Mouse (Mus musculus): ENCODE measurements at regions not wholly inside any gene's neighbourhood (a gene's known extent, or its start where the extent isn't known, plus 50 kb on each side); places are given as distances from the start of the nearest gene placed in this dataset.

DNA sequence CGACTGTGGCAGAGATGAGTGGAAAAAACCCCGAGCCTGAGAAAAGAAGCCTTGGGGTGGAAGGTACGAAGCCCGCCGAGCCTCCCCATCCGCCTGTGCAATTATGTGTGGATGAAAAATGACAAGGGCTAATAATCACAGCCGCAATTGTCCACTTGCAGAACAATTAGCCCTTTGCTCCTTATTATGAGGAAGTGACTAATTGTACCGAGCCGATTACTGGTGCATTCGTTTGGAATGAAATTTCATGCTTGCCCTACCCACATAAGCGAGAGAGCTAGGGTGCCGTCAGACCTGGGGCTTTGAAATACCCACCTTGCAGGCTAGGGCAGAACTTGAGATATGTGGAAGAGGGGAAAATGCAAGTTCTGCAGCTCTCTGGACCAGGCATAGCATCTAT is 245.9 kb downstream of the Rngtt start:
- TF ChIP-seq CTCF (IDR thresholded peaks at IDR 0.05; ENCODE audit: low read depth), result no peak
- no peak for TF ChIP-seq EP300 (optimal IDR thresholded peaks at IDR 0.05)
